Mouse (Mus musculus) neural tube, embryonic 10.5 days (tissue): Measurements from ENCODE around the gene Rbms2.

Experiments used
- DNase-seq: peaks from one replicate; pipeline ENCODE4 v3.0.0-alpha.2; 2017; ENCODE audit warnings: low spot score; ENCODE audit errors: extremely low spot score

Gene Rbms2

GRCm38 (mm10) chr10:128140236-128140952 lies 39.7 kb downstream of the Rbms2 start:
- DNase-seq = peak; percentile 35

- DNase-seq = no peak
Observed at GRCm38 (mm10) chr10:128135374-128135773, 44.7 kb downstream of the Rbms2 start.

GRCm38 (mm10) chr10:128133650-128134332 lies 46.3 kb downstream of the Rbms2 start:
- no peak for DNase-seq

- DNase-seq = no peak
Observed at GRCm38 (mm10) chr10:128131812-128132211, 48.3 kb downstream of the Rbms2 start.

- DNase-seq = no peak
Observed at GRCm38 (mm10) chr10:128131297-128131696, 48.8 kb downstream of the Rbms2 start.

- no peak for DNase-seq
Observed at GRCm38 (mm10) chr10:128128143-128128542, 52.0 kb downstream of the Rbms2 start.

- DNase-seq = no peak
Observed at GRCm38 (mm10) chr10:128127497-128127896, 52.6 kb downstream of the Rbms2 start.

- no peak for DNase-seq
Observed at GRCm38 (mm10) chr10:128125951-128126350, 54.1 kb downstream of the Rbms2 start.

GRCm38 (mm10) chr10:128124831-128125230 lies 55.3 kb downstream of the Rbms2 start:
- DNase-seq = no peak

- no peak for DNase-seq
Observed at GRCm38 (mm10) chr10:128123833-128124232, 56.3 kb downstream of the Rbms2 start.

GRCm38 (mm10) chr10:128111227-128111626 lies 68.9 kb downstream of the Rbms2 start:
- no peak for DNase-seq

GRCm38 (mm10) chr10:128110103-128110761 lies 69.9 kb downstream of the Rbms2 start:
- DNase-seq = no peak

- peak; percentile 57 for DNase-seq
Observed at GRCm38 (mm10) chr10:128097587-128097971, 82.5 kb downstream of the Rbms2 start.

- DNase-seq = peak; percentile 95
Observed at GRCm38 (mm10) chr10:128096693-128097586, 83.2 kb downstream of the Rbms2 start.

- no peak for DNase-seq
Observed at GRCm38 (mm10) chr10:128096313-128096692, 83.8 kb downstream of the Rbms2 start.

GRCm38 (mm10) chr10:128095003-128095636 lies 85.0 kb downstream of the Rbms2 start:
- no peak for DNase-seq

- peak; percentile 73 for DNase-seq
Observed at GRCm38 (mm10) chr10:128094340-128094968, 85.6 kb downstream of the Rbms2 start.

- DNase-seq = no peak
Observed at GRCm38 (mm10) chr10:128093496-128094294, 86.4 kb downstream of the Rbms2 start.
